Mouse (Mus musculus) stomach, postnatal 0 days (tissue): Measurements from ENCODE around the gene Bri3.

Source experiments
- CTCF ChIP-seq: IDR thresholded peaks from 2 replicates; pipeline ENCODE4 v1.5.1; 2016; ENCODE audit warnings: antibody characterized with exemption, low read depth, mild to moderate bottlenecking, moderate library complexity
- EP300 ChIP-seq: optimal IDR thresholded peaks from 2 replicates; pipeline ENCODE3; 2016; ENCODE audit warnings: antibody characterized with exemption

- TF ChIP-seq CTCF (no peak), EP300 (no peak)
Observed at GRCm38 (mm10) chr5:144267535-144268241, 23.5 kb downstream of the Bri3 start.
